Mouse (Mus musculus) ES-Bruce4 (cell line): ENCODE results near the gene Camta1.

Experiments used
- CTCF ChIP-seq: IDR thresholded peaks from one replicate; pipeline ENCODE4 v1.8.1; 2011; ENCODE audit warnings: low read depth, low read length
- POLR2A ChIP-seq: IDR thresholded peaks from one replicate; pipeline ENCODE4 v1.8.1; 2011; ENCODE audit warnings: low read length; ENCODE audit not compliant: insufficient read depth

- no peak for TF ChIP-seq POLR2A
- no peak for TF ChIP-seq CTCF
Measured at GRCm38 (mm10) chr4:151567105-151567504, 294.6 kb downstream of the Camta1 start.
